Mouse (Mus musculus) lung, postnatal 0 days (tissue): ENCODE results near the gene Inpp4a.

Source experiments
- CTCF ChIP-seq: IDR thresholded peaks from 2 replicates; pipeline ENCODE4 v1.5.1; 2016; ENCODE audit warnings: antibody characterized with exemption, mild to moderate bottlenecking
- EP300 ChIP-seq: IDR thresholded peaks from 2 replicates; pipeline ENCODE4 v1.6.1; 2016; ENCODE audit warnings: antibody characterized with exemption, mild to moderate bottlenecking, control low read depth

- no peak for TF ChIP-seq CTCF
- TF ChIP-seq EP300 = no peak
Measured at GRCm38 (mm10) chr1:37308021-37308742, 8.5 kb downstream of the Inpp4a start.
